ENCODE assay signal across 21 mouse cellular contexts in the genomic region with DNA sequence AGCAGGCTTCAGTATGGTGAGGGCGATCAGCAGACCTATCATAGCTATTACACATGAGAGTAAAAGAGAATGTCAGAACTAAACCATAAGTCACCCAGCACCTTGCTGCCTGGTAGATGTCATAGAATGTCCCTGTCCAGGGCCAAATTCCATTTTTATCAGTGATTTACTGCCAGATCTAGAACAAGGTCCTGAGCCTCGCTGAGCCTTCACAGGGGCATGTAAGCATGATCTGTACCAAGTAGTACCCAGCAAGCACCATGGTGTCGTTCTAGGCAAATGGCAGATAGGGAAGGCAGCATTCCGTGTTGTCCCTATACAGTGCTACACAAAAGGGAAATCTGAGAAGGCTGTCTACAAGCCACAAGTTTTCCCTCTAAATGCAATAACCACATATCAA.
"Had no signal": no experiment of that assay in that cellular context is flagged by ENCODE, and none has a peak within 500 bp of the region (broad histone marks: within the 10 kb centered on the region; RNA-seq: fewer than 3 reads in every experiment).

No protein-coding gene starts in this region.

- ATAC-seq: lung, postnatal 0 days; midbrain, embryonic 13.5 days; midbrain, embryonic 16.5 days had no signal

- H3K9me3 ChIP-seq: lung, embryonic 15.5 days; megakaryocyte, embryonic 14.5 days; midbrain, embryonic 13.5 days; neural tube, embryonic 13.5 days; neural tube, embryonic 15.5 days had no signal

- H3K27ac ChIP-seq: lung, embryonic 15.5 days; macrophage; midbrain, embryonic 13.5 days; neural tube, embryonic 13.5 days; neural tube, embryonic 15.5 days had no signal

- H3K4me2 ChIP-seq: lung, embryonic 15.5 days; midbrain, embryonic 11.5 days; midbrain, embryonic 13.5 days; neural tube, embryonic 13.5 days; neural tube, embryonic 15.5 days had no signal

- H3K4me3 ChIP-seq: lung, embryonic 15.5 days; megakaryocyte, embryonic 14.5 days; midbrain, embryonic 13.5 days; myocyte; neural tube, embryonic 13.5 days; neural tube, embryonic 15.5 days had no signal

- H3K27me3 ChIP-seq: lung, embryonic 15.5 days; midbrain, embryonic 13.5 days; neural tube, embryonic 13.5 days; neural tube, embryonic 15.5 days had no signal

- H3K9ac ChIP-seq: lung, embryonic 15.5 days; midbrain, embryonic 13.5 days; neural tube, embryonic 13.5 days; neural tube, embryonic 15.5 days had no signal

- H3K36me3 ChIP-seq: lung, embryonic 15.5 days; neural tube, embryonic 13.5 days had no signal

- H3K4me1 ChIP-seq: lung, embryonic 15.5 days; megakaryocyte, embryonic 14.5 days; midbrain, embryonic 13.5 days; neural tube, embryonic 13.5 days; neural tube, embryonic 15.5 days had no signal

- DNase-seq: lung, adult 2 months; lung, postnatal 14 days; lung, postnatal 36 days; retina, postnatal 1 day; right cerebral cortex, adult 18-20 months; right cerebral cortex, postnatal 25 days; right cerebral cortex, postnatal 4 days; spleen, adult 18-20 months; thymus, adult 18-20 months; thymus, postnatal 14 days; thymus, postnatal 36 days had no signal
